Mouse (Mus musculus): ENCODE results near the gene Mfsd11. TPM values are rescaled to one million over a fixed set of nuclear protein-coding genes. Genes with fewer than 3 reads are reported as not detected.
"Not testable (repeated sequence)": the region's sequence is repeated elsewhere in the genome, so short reads cannot be mapped to it uniquely, and the experiment has no call there.

Gene Mfsd11
- polyA plus RNA-seq, 1 experiment from 2014 or later: 10.1 TPM

- Histone ChIP-seq H3K4me3 (ENCODE audit: low read depth, low read length) (no peak overlapping the region), H3K4me1 (ENCODE audit: control insufficient read depth, low read depth, low read length) (no peaks in the 10 kb centered on the region), H3K9me3 (replicated peaks; ENCODE audit: control insufficient read depth, low read length) (no peaks in the 10 kb centered on the region), H3K27me3 (ENCODE audit: control insufficient read depth, insufficient read depth, low read depth, low read length) (no peaks in the 10 kb centered on the region), H3K4me2 (ENCODE audit: low read depth, low read length) (no peak overlapping the region), H3K27ac (ENCODE audit: low read length) (no peak overlapping the region), H3K36me3 (ENCODE audit: control insufficient read depth, insufficient read depth) (no peaks in the 10 kb centered on the region), H3K9ac (ENCODE audit: low read depth, low read length) (no peak overlapping the region)
- 47% methylated on average over 8 of the region's 8 CpGs for WGBS (ENCODE audit: insufficient replicate concordance)
- no peak for ATAC-seq (ENCODE audit: low read depth)
These were observed 33.5 kb upstream of the Mfsd11 start for GRCm38 (mm10) chr11:116818722-116819121.

- no peak for ATAC-seq (ENCODE audit: low read depth)
- H3K9ac ChIP-seq (ENCODE audit: low read depth, low read length): no peak overlapping the region
- H3K27ac ChIP-seq (ENCODE audit: low read length): no peak overlapping the region
- H3K4me3 ChIP-seq (ENCODE audit: low read depth, low read length): no peak overlapping the region
- H3K9me3 ChIP-seq (replicated peaks; ENCODE audit: control insufficient read depth, low read length): no peaks in the 10 kb centered on the region
- H3K27me3 ChIP-seq (ENCODE audit: control insufficient read depth, insufficient read depth, low read depth, low read length): no peaks in the 10 kb centered on the region
- 63% methylated on average over 5 of the region's 5 CpGs for WGBS (ENCODE audit: insufficient replicate concordance)
- no peak overlapping the region for H3K4me2 ChIP-seq (ENCODE audit: low read depth, low read length)
- H3K36me3 ChIP-seq (ENCODE audit: control insufficient read depth, insufficient read depth): no peaks in the 10 kb centered on the region
- H3K4me1 ChIP-seq (ENCODE audit: control insufficient read depth, low read depth, low read length): no peaks in the 10 kb centered on the region
These were observed 32.2 kb upstream of the Mfsd11 start for GRCm38 (mm10) chr11:116819932-116820593.

GRCm38 (mm10) chr11:116821057-116821940 is 30.9 kb upstream of the Mfsd11 start:
- Histone ChIP-seq H3K4me1 (ENCODE audit: control insufficient read depth, low read depth, low read length) (no peaks in the 10 kb centered on the region), H3K27me3 (ENCODE audit: control insufficient read depth, insufficient read depth, low read depth, low read length) (peaks cover 1% of the 10 kb centered on the region), H3K9ac (ENCODE audit: low read depth, low read length) (no peak overlapping the region), H3K27ac (ENCODE audit: low read length) (no peak overlapping the region), H3K9me3 (replicated peaks; ENCODE audit: control insufficient read depth, low read length) (no peaks in the 10 kb centered on the region), H3K4me2 (ENCODE audit: low read depth, low read length) (no peak overlapping the region), H3K4me3 (ENCODE audit: low read depth, low read length) (no peak overlapping the region), H3K36me3 (ENCODE audit: control insufficient read depth, insufficient read depth) (no peaks in the 10 kb centered on the region)
- ATAC-seq (ENCODE audit: low read depth): no peak
- 51% methylated on average over 13 of the region's 13 CpGs for WGBS (ENCODE audit: insufficient replicate concordance)

GRCm38 (mm10) chr11:116822215-116822614 is 30.0 kb upstream of the Mfsd11 start:
- Histone ChIP-seq H3K27me3 (ENCODE audit: control insufficient read depth, insufficient read depth, low read depth, low read length) (peaks cover 10% of the 10 kb centered on the region), H3K4me3 (ENCODE audit: low read depth, low read length) (no peak overlapping the region), H3K9me3 (replicated peaks; ENCODE audit: control insufficient read depth, low read length) (no peaks in the 10 kb centered on the region), H3K4me2 (ENCODE audit: low read depth, low read length) (no peak overlapping the region), H3K4me1 (ENCODE audit: control insufficient read depth, low read depth, low read length) (no peaks in the 10 kb centered on the region), H3K9ac (ENCODE audit: low read depth, low read length) (no peak overlapping the region), H3K36me3 (ENCODE audit: control insufficient read depth, insufficient read depth) (no peaks in the 10 kb centered on the region), H3K27ac (ENCODE audit: low read length) (no peak overlapping the region)
- WGBS (ENCODE audit: insufficient replicate concordance): 73% methylated on average over 10 of the region's 10 CpGs
- ATAC-seq (ENCODE audit: low read depth): no peak

- ATAC-seq (ENCODE audit: low read depth): no peak
- 72% methylated on average over 10 of the region's 10 CpGs for WGBS (ENCODE audit: insufficient replicate concordance)
- Histone ChIP-seq H3K4me1 (ENCODE audit: control insufficient read depth, low read depth, low read length) (no peaks in the 10 kb centered on the region), H3K4me2 (ENCODE audit: low read depth, low read length) (no peak overlapping the region), H3K4me3 (ENCODE audit: low read depth, low read length) (no peak overlapping the region), H3K36me3 (ENCODE audit: control insufficient read depth, insufficient read depth) (no peaks in the 10 kb centered on the region), H3K27ac (ENCODE audit: low read length) (no peak overlapping the region), H3K9me3 (replicated peaks; ENCODE audit: control insufficient read depth, low read length) (no peaks in the 10 kb centered on the region), H3K9ac (ENCODE audit: low read depth, low read length) (no peak overlapping the region), H3K27me3 (ENCODE audit: control insufficient read depth, insufficient read depth, low read depth, low read length) (peaks cover 14% of the 10 kb centered on the region)
These were observed 29.6 kb upstream of the Mfsd11 start for GRCm38 (mm10) chr11:116822626-116823025.

GRCm38 (mm10) chr11:116823255-116823654 is 29.0 kb upstream of the Mfsd11 start:
- Histone ChIP-seq H3K9ac (ENCODE audit: low read depth, low read length) (no peak overlapping the region), H3K4me1 (ENCODE audit: control insufficient read depth, low read depth, low read length) (peaks cover 4% of the 10 kb centered on the region), H3K27ac (ENCODE audit: low read length) (no peak overlapping the region), H3K36me3 (ENCODE audit: control insufficient read depth, insufficient read depth) (no peaks in the 10 kb centered on the region), H3K4me3 (ENCODE audit: low read depth, low read length) (no peak overlapping the region), H3K27me3 (ENCODE audit: control insufficient read depth, insufficient read depth, low read depth, low read length) (peaks cover 19% of the 10 kb centered on the region), H3K9me3 (replicated peaks; ENCODE audit: control insufficient read depth, low read length) (no peaks in the 10 kb centered on the region), H3K4me2 (ENCODE audit: low read depth, low read length) (no peak overlapping the region)
- no peak for ATAC-seq (ENCODE audit: low read depth)
- WGBS (ENCODE audit: insufficient replicate concordance): 100% methylated on average over 2 of the region's 2 CpGs

GRCm38 (mm10) chr11:116823885-116824284 is 28.4 kb upstream of the Mfsd11 start:
- H3K27me3 ChIP-seq (ENCODE audit: control insufficient read depth, insufficient read depth, low read depth, low read length): peaks cover 19% of the 10 kb centered on the region
- not testable (repeated sequence) for H3K4me2 ChIP-seq (ENCODE audit: low read depth, low read length); H3K36me3 ChIP-seq (ENCODE audit: control insufficient read depth, insufficient read depth); H3K9me3 ChIP-seq (replicated peaks; ENCODE audit: control insufficient read depth, low read length); H3K9ac ChIP-seq (ENCODE audit: low read depth, low read length); ATAC-seq (ENCODE audit: low read depth); H3K4me1 ChIP-seq (ENCODE audit: control insufficient read depth, low read depth, low read length); H3K4me3 ChIP-seq (ENCODE audit: low read depth, low read length); H3K27ac ChIP-seq (ENCODE audit: low read length)
- WGBS (ENCODE audit: insufficient replicate concordance): 72% methylated on average over 10 of the region's 10 CpGs

- no peak overlapping the region for H3K9ac ChIP-seq (ENCODE audit: low read depth, low read length)
These were observed 27.0 kb upstream of the Mfsd11 start for GRCm38 (mm10) chr11:116825230-116825629.

More at GRCm38 (mm10) chr11:116825230-116825629, 27.0 kb upstream of the Mfsd11 start:
- Histone ChIP-seq H3K4me2 (ENCODE audit: low read depth, low read length) (no peak overlapping the region), H3K27ac (ENCODE audit: low read length) (no peak overlapping the region), H3K4me3 (ENCODE audit: low read depth, low read length) (no peak overlapping the region), H3K9me3 (replicated peaks; ENCODE audit: control insufficient read depth, low read length) (no peaks in the 10 kb centered on the region), H3K27me3 (ENCODE audit: control insufficient read depth, insufficient read depth, low read depth, low read length) (peaks cover 19% of the 10 kb centered on the region), H3K36me3 (ENCODE audit: control insufficient read depth, insufficient read depth) (no peaks in the 10 kb centered on the region), H3K4me1 (ENCODE audit: control insufficient read depth, low read depth, low read length) (peaks cover 4% of the 10 kb centered on the region)
- 46% methylated on average over 3 of the region's 5 CpGs for WGBS (ENCODE audit: insufficient replicate concordance)
- ATAC-seq (ENCODE audit: low read depth): no peak
